Comparison of ENCODE assay signal across 8 mouse cellular contexts in genomic region chr5:136186723-136187122, GRCm38 (mm10). TPM values are rescaled to one million over a fixed set of nuclear protein-coding genes. Genes with fewer than 3 reads are reported as not detected.
DNase-seq lines count a peak whose midpoint lies in the region; ATAC-seq and TF ChIP-seq lines count a peak whose summit lies in the region.
"Had no signal": no experiment of that assay in that cellular context is flagged by ENCODE, and none has a peak within 500 bp of the region (broad histone marks: within the 10 kb centered on the region; RNA-seq: fewer than 3 reads in every experiment).

No protein-coding gene starts in this region.

- no peak for TF ChIP-seq EP300 in lung, postnatal 0 days (IDR thresholded peaks at IDR 0.05)

- peak; percentile 12 for DNase-seq in liver, adult 2 months (ENCODE audit: extremely low read depth, low read depth, low spot score)
- DNase-seq in liver, embryonic 11.5 days (ENCODE audit: low spot score), result no peak
- DNase-seq in Muller cell, postnatal 12 days (ENCODE audit: inconsistent ontology term), result peak; percentile 40
- DNase-seq in embryo, embryonic 9.5 days (ENCODE audit: extremely low spot score), result peak; percentile 17
- peak; percentile 75 for DNase-seq in hindbrain, postnatal 0 days (ENCODE audit: low spot score)
- peak; percentile 87 for DNase-seq in lung, postnatal 0 days (ENCODE audit: low spot score)
- DNase-seq in right cerebral cortex, postnatal 4 days, result peak; percentile 55

- no peak for ATAC-seq in liver, embryonic 11.5 days (replicated peaks; ENCODE audit: low FRiP score)
- peak; percentile 53; the same call in 1 of the 2 replicates for ATAC-seq in hindbrain, postnatal 0 days
- ATAC-seq in lung, postnatal 0 days, result peak; percentile 80

- no peak overlapping the region for H3K9ac ChIP-seq in liver, adult 2 months (ENCODE audit: low read depth, low read length)
- H3K9ac ChIP-seq in liver, embryonic 11.5 days (ENCODE audit: low read depth, low read length), result no peak overlapping the region
- H3K9ac ChIP-seq in hindbrain, postnatal 0 days (replicated peaks; ENCODE audit: low read length), result no peak overlapping the region
- no peak overlapping the region for H3K9ac ChIP-seq in lung, postnatal 0 days (replicated peaks; ENCODE audit: low read depth)
- H3K9ac ChIP-seq: neural tube, embryonic 13.5 days had no signal

- H3K27me3 ChIP-seq in liver, adult 2 months (ENCODE audit: control insufficient read depth, insufficient read depth, low read length), result no peaks in the 10 kb centered on the region
- H3K27me3 ChIP-seq in liver, embryonic 11.5 days (replicated peaks; ENCODE audit: control insufficient read depth, insufficient read depth, low read length), result no peaks in the 10 kb centered on the region
- no peaks in the 10 kb centered on the region for H3K27me3 ChIP-seq in hindbrain, postnatal 0 days (ENCODE audit: insufficient read depth, low read length)
- H3K27me3 ChIP-seq in lung, postnatal 0 days (replicated peaks; ENCODE audit: insufficient read depth, low read length), result no peaks in the 10 kb centered on the region
- H3K27me3 ChIP-seq: neural tube, embryonic 13.5 days had no signal

- H3K27ac ChIP-seq in liver, adult 2 months (replicated peaks; ENCODE audit: insufficient read depth, low read depth, low read length), result no peak overlapping the region
- no peak overlapping the region for H3K27ac ChIP-seq in liver, embryonic 11.5 days (ENCODE audit: low read depth, low read length)
- no peak overlapping the region for H3K27ac ChIP-seq in hindbrain, postnatal 0 days
- no peak overlapping the region for H3K27ac ChIP-seq in lung, postnatal 0 days (ENCODE audit: low read length)
- H3K27ac ChIP-seq: neural tube, embryonic 13.5 days had no signal

- no peak overlapping the region for H3K4me2 ChIP-seq in liver, embryonic 11.5 days
- H3K4me2 ChIP-seq in hindbrain, postnatal 0 days (ENCODE audit: low read depth, low read length), result no peak overlapping the region
- H3K4me2 ChIP-seq in lung, postnatal 0 days (replicated peaks; ENCODE audit: low read depth, low read length), result no peak overlapping the region
- H3K4me2 ChIP-seq: neural tube, embryonic 13.5 days had no signal

- no peak for TF ChIP-seq POLR2A in liver, adult 2 months (IDR thresholded peaks at IDR 0.05; ENCODE audit: extremely low read depth, insufficient read depth, low read length)

- no peak overlapping the region for H3K4me3 ChIP-seq in liver, adult 2 months (ENCODE audit: insufficient read depth, low read depth, low read length)
- no peak overlapping the region for H3K4me3 ChIP-seq in liver, embryonic 11.5 days (ENCODE audit: low read depth, low read length)
- H3K4me3 ChIP-seq in hindbrain, postnatal 0 days (ENCODE audit: low read length), result no peak overlapping the region
- no peak overlapping the region for H3K4me3 ChIP-seq in lung, postnatal 0 days (ENCODE audit: low read depth, low read length)
- H3K4me3 ChIP-seq: neural tube, embryonic 13.5 days had no signal

- 50% methylated on average over 4 of the region's 4 CpGs for WGBS in liver, adult 2 months
- WGBS in liver, embryonic 11.5 days, result 49% methylated on average over 4 of the region's 4 CpGs
- 37% methylated on average over 4 of the region's 4 CpGs for WGBS in hindbrain, postnatal 0 days
- WGBS in lung, postnatal 0 days, result 37% methylated on average over 4 of the region's 4 CpGs

- H3K4me1 ChIP-seq in liver, adult 2 months (ENCODE audit: control insufficient read depth, insufficient read depth, low read length), result no peaks in the 10 kb centered on the region
- peaks cover 11% of the 10 kb centered on the region for H3K4me1 ChIP-seq in liver, embryonic 11.5 days (replicated peaks; ENCODE audit: control insufficient read depth, insufficient read depth, low read length)
- no peaks in the 10 kb centered on the region for H3K4me1 ChIP-seq in hindbrain, postnatal 0 days (ENCODE audit: insufficient read depth, low read length)
- no peaks in the 10 kb centered on the region for H3K4me1 ChIP-seq in lung, postnatal 0 days (ENCODE audit: insufficient read depth, low read depth, low read length)
- H3K4me1 ChIP-seq: neural tube, embryonic 13.5 days had no signal

- no peaks in the 10 kb centered on the region for H3K79me2 ChIP-seq in liver, adult 2 months (ENCODE audit: control insufficient read depth, insufficient read depth, low read length)

- peaks cover 17% of the 10 kb centered on the region for H3K36me3 ChIP-seq in liver, adult 2 months (ENCODE audit: control insufficient read depth, insufficient read depth, low read length)
- peaks cover 31% of the 10 kb centered on the region for H3K36me3 ChIP-seq in liver, embryonic 11.5 days (ENCODE audit: control insufficient read depth, insufficient read depth, low read length)
- H3K36me3 ChIP-seq in hindbrain, postnatal 0 days (ENCODE audit: insufficient read depth, low read length), result peaks cover 35% of the 10 kb centered on the region
- peaks cover 4% of the 10 kb centered on the region; the same call in 1 of the 2 replicates for H3K36me3 ChIP-seq in lung, postnatal 0 days (ENCODE audit: insufficient read depth, low read length)

- no peaks in the 10 kb centered on the region for H3K9me3 ChIP-seq in liver, embryonic 11.5 days (ENCODE audit: control insufficient read depth, low read length)
- no peaks in the 10 kb centered on the region for H3K9me3 ChIP-seq in hindbrain, postnatal 0 days (ENCODE audit: low read length)
- no peaks in the 10 kb centered on the region for H3K9me3 ChIP-seq in lung, postnatal 0 days (ENCODE audit: low read length)
- H3K9me3 ChIP-seq: neural tube, embryonic 13.5 days had no signal

- peak; percentile 88 for TF ChIP-seq CTCF in liver, adult 2 months (IDR thresholded peaks at IDR 0.05; ENCODE audit: low read depth, low read length)
- TF ChIP-seq CTCF in hindbrain, postnatal 0 days (IDR thresholded peaks at IDR 0.05; ENCODE audit: low read depth), result peak; percentile 92
- peak; percentile 93 for TF ChIP-seq CTCF in lung, postnatal 0 days (IDR thresholded peaks at IDR 0.05)

RNA-seq across cellular contexts. Expression of gene Prkrip1, which starts 12.0 kb away (rescaled TPM):
- total RNA-seq in liver, adult 2 months (2014; rRNA removed), result 2.0 and 2.1 TPM in 2 replicates
- polyA plus RNA-seq in liver, adult 2 months (2012; rRNA removed), result 3.2 and 4.8 TPM in 2 replicates
- 59.9 and 65.5 TPM in 2 replicates for polyA plus RNA-seq in liver, embryonic 11.5 days (2014; fragmentation: Nextera tagmentation; extraction: Ambion mirVana)
- total RNA-seq in hindbrain, postnatal 0 days (2014; rRNA removed), result 11.2 and 15.1 TPM in 2 replicates
- polyA plus RNA-seq in hindbrain, postnatal 0 days (2015; fragmentation: Nextera tagmentation; extraction: Ambion mirVana), result 58.7 and 59.0 TPM in 2 replicates
- polyA plus RNA-seq in lung, postnatal 0 days (2015; fragmentation: Nextera tagmentation; extraction: Ambion mirVana), result 32.9 and 37.7 TPM in 2 replicates

RNA-seq across cellular contexts. Expression of gene Orai2, which starts 16.2 kb away (rescaled TPM):
- total RNA-seq in liver, adult 2 months (2014; rRNA removed), result 1.1 and 1.5 TPM in 2 replicates
- 0.77 and 1.4 TPM in 2 replicates for polyA plus RNA-seq in liver, adult 2 months (2012; rRNA removed)
- polyA plus RNA-seq in liver, embryonic 11.5 days (2014; fragmentation: Nextera tagmentation; extraction: Ambion mirVana), result 7.4 and 9.0 TPM in 2 replicates
- 122 and 148 TPM in 2 replicates for total RNA-seq in hindbrain, postnatal 0 days (2014; rRNA removed)
- 50.6 and 56.8 TPM in 2 replicates for polyA plus RNA-seq in hindbrain, postnatal 0 days (2015; fragmentation: Nextera tagmentation; extraction: Ambion mirVana)
- polyA plus RNA-seq in lung, postnatal 0 days (2015; fragmentation: Nextera tagmentation; extraction: Ambion mirVana), result 11.2 and 14.0 TPM in 2 replicates

RNA-seq across cellular contexts. Expression of gene Alkbh4, which starts 50.8 kb away (rescaled TPM):
- 3.0 and 3.8 TPM in 2 replicates for total RNA-seq in liver, adult 2 months (2014; rRNA removed)
- polyA plus RNA-seq in liver, adult 2 months (2012; rRNA removed), result 6.5 and 9.3 TPM in 2 replicates
- 20.3 and 24.9 TPM in 2 replicates for polyA plus RNA-seq in liver, embryonic 11.5 days (2014; fragmentation: Nextera tagmentation; extraction: Ambion mirVana)
- 17.6 and 21.9 TPM in 2 replicates for total RNA-seq in hindbrain, postnatal 0 days (2014; rRNA removed)
- 15.2 and 15.4 TPM in 2 replicates for polyA plus RNA-seq in hindbrain, postnatal 0 days (2015; fragmentation: Nextera tagmentation; extraction: Ambion mirVana)
- polyA plus RNA-seq in lung, postnatal 0 days (2015; fragmentation: Nextera tagmentation; extraction: Ambion mirVana), result 13.5 and 13.9 TPM in 2 replicates

RNA-seq across cellular contexts. Expression of gene Lrwd1, which starts 50.8 kb away (rescaled TPM):
- 5.3 and 6.7 TPM in 2 replicates for total RNA-seq in liver, adult 2 months (2014; rRNA removed)
- 9.9 and 14.9 TPM in 2 replicates for polyA plus RNA-seq in liver, adult 2 months (2012; rRNA removed)
- polyA plus RNA-seq in liver, embryonic 11.5 days (2014; fragmentation: Nextera tagmentation; extraction: Ambion mirVana), result 69.0 and 70.3 TPM in 2 replicates
- total RNA-seq in hindbrain, postnatal 0 days (2014; rRNA removed), result 32.9 and 35.8 TPM in 2 replicates
- polyA plus RNA-seq in hindbrain, postnatal 0 days (2015; fragmentation: Nextera tagmentation; extraction: Ambion mirVana), result 16.8 and 17.7 TPM in 2 replicates
- 18.5 and 20.8 TPM in 2 replicates for polyA plus RNA-seq in lung, postnatal 0 days (2015; fragmentation: Nextera tagmentation; extraction: Ambion mirVana)

RNA-seq across cellular contexts. Expression of gene Sh2b2, which starts 59.6 kb away (rescaled TPM):
- total RNA-seq in liver, adult 2 months (2014; rRNA removed), result 0.65 and 1.4 TPM in 2 replicates
- polyA plus RNA-seq in liver, adult 2 months (2012; rRNA removed), result 3.3 and 6.1 TPM in 2 replicates
- polyA plus RNA-seq in liver, embryonic 11.5 days (2014; fragmentation: Nextera tagmentation; extraction: Ambion mirVana), result 3.4 and 4.6 TPM in 2 replicates
- 41.7 and 49.6 TPM in 2 replicates for total RNA-seq in hindbrain, postnatal 0 days (2014; rRNA removed)
- 14.4 and 15.3 TPM in 2 replicates for polyA plus RNA-seq in hindbrain, postnatal 0 days (2015; fragmentation: Nextera tagmentation; extraction: Ambion mirVana)
- polyA plus RNA-seq in lung, postnatal 0 days (2015; fragmentation: Nextera tagmentation; extraction: Ambion mirVana), result 1.5 and 1.8 TPM in 2 replicates
